Mouse (Mus musculus): Measurements from ENCODE around the gene Bpgm. TPM values are rescaled to one million over a fixed set of nuclear protein-coding genes. Genes with fewer than 3 reads are reported as not detected.

Gene Bpgm
- total and polyA plus RNA-seq, 2 experiments from 2014 or later: 26.3 to 29.2 TPM

- Histone ChIP-seq H3K9me3 (replicated peaks; ENCODE audit: control insufficient read depth, low read length) (peaks cover 5% of the 10 kb centered on the region), H3K4me2 (ENCODE audit: low read depth, low read length) (no peak overlapping the region), H3K9ac (replicated peaks; ENCODE audit: low read depth, low read length) (no peak overlapping the region), H3K27me3 (ENCODE audit: control insufficient read depth, insufficient read depth, low read length) (no peaks in the 10 kb centered on the region), H3K36me3 (replicated peaks; ENCODE audit: control insufficient read depth, insufficient read depth, low read length) (no peaks in the 10 kb centered on the region), H3K4me1 (ENCODE audit: control insufficient read depth, insufficient read depth) (no peaks in the 10 kb centered on the region), H3K4me3 (ENCODE audit: low read depth, low read length) (no peak overlapping the region), H3K27ac (ENCODE audit: low read depth) (no peak overlapping the region)
- ATAC-seq (ENCODE audit: insufficient read depth, low read depth) (no peak), DNase-seq (ENCODE audit: low spot score) (no peak)
- TF ChIP-seq EP300 (IDR thresholded peaks at IDR 0.05; ENCODE audit: low read depth): no peak
- TF ChIP-seq CTCF (IDR thresholded peaks at IDR 0.05; ENCODE audit: low read depth): no peak
- 81% methylated on average over 4 of the region's 4 CpGs for WGBS
Measured at GRCm38 (mm10) chr6:34552489-34553157, 76.6 kb downstream of the Bpgm start.

GRCm38 (mm10) chr6:34554291-34554997 lies 78.4 kb downstream of the Bpgm start:
- no peak for ATAC-seq (ENCODE audit: insufficient read depth, low read depth)
- Histone ChIP-seq H3K4me3 (ENCODE audit: low read depth, low read length) (no peak overlapping the region), H3K36me3 (replicated peaks; ENCODE audit: control insufficient read depth, insufficient read depth, low read length) (no peaks in the 10 kb centered on the region), H3K4me1 (ENCODE audit: control insufficient read depth, insufficient read depth) (no peaks in the 10 kb centered on the region), H3K27ac (ENCODE audit: low read depth) (no peak overlapping the region), H3K27me3 (ENCODE audit: control insufficient read depth, insufficient read depth, low read length) (no peaks in the 10 kb centered on the region), H3K9ac (replicated peaks; ENCODE audit: low read depth, low read length) (no peak overlapping the region), H3K4me2 (ENCODE audit: low read depth, low read length) (no peak overlapping the region), H3K9me3 (replicated peaks; ENCODE audit: control insufficient read depth, low read length) (peaks cover 5% of the 10 kb centered on the region)
- TF ChIP-seq EP300 (IDR thresholded peaks at IDR 0.05; ENCODE audit: low read depth) (no peak), CTCF (IDR thresholded peaks at IDR 0.05; ENCODE audit: low read depth) (no peak)
- WGBS: 66% methylated on average over 9 of the region's 9 CpGs
- no peak for DNase-seq (ENCODE audit: low spot score)

Other genes starting within 250 kb of the Bpgm start
- gene Akr1b3, start 158.7 kb upstream of the Bpgm start, total RNA-seq (2014; rRNA removed; ENCODE audit: low replicate concordance): 142 and 175 TPM in 2 replicates
- 163 and 165 TPM in 2 replicates for gene Akr1b3, start 158.7 kb upstream of the Bpgm start, polyA plus RNA-seq (2015; fragmentation: Nextera tagmentation; extraction: Ambion mirVana)
- 1.3 and 15.4 TPM in 2 replicates for gene Akr1b8, start 122.1 kb upstream of the Bpgm start, total RNA-seq (2014; rRNA removed; ENCODE audit: low replicate concordance)
- gene Akr1b8, start 122.1 kb upstream of the Bpgm start, polyA plus RNA-seq (2015; fragmentation: Nextera tagmentation; extraction: Ambion mirVana): 8.5 and 9.7 TPM in 2 replicates
- gene Akr1b10, start 92.0 kb upstream of the Bpgm start, total RNA-seq (2014; rRNA removed; ENCODE audit: low replicate concordance): 58.1 and 67.8 TPM in 2 replicates
- gene Akr1b10, start 92.0 kb upstream of the Bpgm start, polyA plus RNA-seq (2015; fragmentation: Nextera tagmentation; extraction: Ambion mirVana): 69.7 and 75.3 TPM in 2 replicates
- 0.27 TPM in 1 of 2 replicates, not detected in the other for gene Akr1b7, start 63.9 kb upstream of the Bpgm start, total RNA-seq (2014; rRNA removed; ENCODE audit: low replicate concordance)
- gene Akr1b7, start 63.9 kb upstream of the Bpgm start, polyA plus RNA-seq (2015; fragmentation: Nextera tagmentation; extraction: Ambion mirVana): 0.08 and 0.31 TPM in 2 replicates
- 29.2 and 56.6 TPM in 2 replicates for gene Cald1, start 122.3 kb downstream of the Bpgm start, total RNA-seq (2014; rRNA removed; ENCODE audit: low replicate concordance)
- gene Cald1, start 122.3 kb downstream of the Bpgm start, polyA plus RNA-seq (2015; fragmentation: Nextera tagmentation; extraction: Ambion mirVana): 105 and 106 TPM in 2 replicates

All from heart, postnatal 0 days (tissue).